Mouse (Mus musculus): ENCODE data around the gene Slfn9.

DNA sequence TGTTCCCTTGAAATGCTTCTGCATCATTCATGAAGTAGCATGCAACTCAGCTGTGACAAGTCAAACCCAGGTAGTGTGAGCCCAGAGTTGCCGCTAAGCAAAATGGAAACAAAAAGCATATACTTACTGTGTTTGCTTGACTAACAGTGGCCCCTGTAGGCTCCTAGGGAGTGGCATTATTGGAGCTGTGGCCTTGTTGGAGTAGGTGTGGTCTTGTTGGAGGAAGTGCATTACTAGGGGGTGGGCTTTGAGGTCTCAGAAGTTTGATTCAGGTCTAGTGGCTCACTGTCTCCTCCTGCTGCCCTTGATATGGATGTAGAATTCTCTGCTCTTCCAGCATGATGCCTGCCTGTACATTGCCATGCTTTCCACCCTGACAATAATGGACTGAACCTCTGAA is 48.7 kb upstream of the Slfn9 start:
- no peak for TF ChIP-seq CTCF (IDR thresholded peaks at IDR 0.05; ENCODE audit: low read depth, low read length)
- TF ChIP-seq POLR2A (IDR thresholded peaks at IDR 0.05; ENCODE audit: borderline replicate concordance, low read depth, low read length): no peak
